12 mouse cellular contexts compared by ENCODE assay signal in the genomic region with DNA sequence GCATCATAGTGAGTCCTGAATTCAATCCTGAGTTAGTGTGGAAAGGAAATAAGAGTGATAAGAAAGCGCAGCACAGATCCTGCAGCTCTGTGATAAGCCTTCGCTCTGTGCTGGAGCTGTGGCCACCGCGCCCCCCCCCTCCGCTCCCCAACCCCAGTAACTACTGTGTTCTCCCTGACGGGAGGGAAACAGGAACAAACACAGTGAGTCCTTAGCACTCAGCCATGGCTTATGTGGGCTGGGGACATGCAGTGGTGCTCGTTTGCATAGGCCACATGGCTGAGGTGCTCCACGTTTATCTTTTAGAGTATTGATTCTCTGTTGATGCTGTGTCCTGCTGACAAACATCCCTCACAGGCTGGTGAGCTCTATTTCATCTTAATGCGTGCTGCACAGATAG. TPM values are rescaled to one million over a fixed set of nuclear protein-coding genes. Genes with fewer than 3 reads are reported as not detected.
A peak's percentile ranks its signal among the peaks of the same experiment; 100 is the strongest.
DNase-seq lines count a peak whose midpoint lies in the region; ATAC-seq and TF ChIP-seq lines count a peak whose summit lies in the region.
"Had no signal": no experiment of that assay in that cellular context is flagged by ENCODE, and none has a peak within 500 bp of the region (broad histone marks: within the 10 kb centered on the region; RNA-seq: fewer than 3 reads in every experiment).

No protein-coding gene starts in this region.

- no peaks in the 10 kb centered on the region for H3K27me3 ChIP-seq in heart, embryonic 15.5 days
- H3K27me3 ChIP-seq in G1E (ENCODE audit: insufficient read depth, low read length), result no peaks in the 10 kb centered on the region
- no peaks in the 10 kb centered on the region for H3K27me3 ChIP-seq in lung, postnatal 0 days (replicated peaks; ENCODE audit: insufficient read depth, low read length)
- H3K27me3 ChIP-seq: midbrain, embryonic 12.5 days had no signal

- intact Hi-C loops in left cerebral cortex, postnatal 4 days (cut with DNase I), result no loop called here

- H3K4me3 ChIP-seq in heart, embryonic 15.5 days, result no peak overlapping the region
- H3K4me3 ChIP-seq in G1E (ENCODE audit: low read depth, low read length), result peak overlapping the region; percentile 38; the same call in 1 of the 2 replicates
- no peak overlapping the region for H3K4me3 ChIP-seq in lung, postnatal 0 days (ENCODE audit: low read depth, low read length)
- H3K4me3 ChIP-seq: midbrain, embryonic 12.5 days had no signal

- peak overlapping the region; percentile 33; the same call in 1 of the 2 replicates for H3K27ac ChIP-seq in heart, embryonic 15.5 days
- no peak overlapping the region for H3K27ac ChIP-seq in lung, postnatal 0 days (ENCODE audit: low read length)
- H3K27ac ChIP-seq: midbrain, embryonic 12.5 days had no signal

- no peaks in the 10 kb centered on the region for H3K9me3 ChIP-seq in heart, embryonic 15.5 days (replicated peaks)
- no peaks in the 10 kb centered on the region for H3K9me3 ChIP-seq in G1E (replicated peaks)
- no peaks in the 10 kb centered on the region for H3K9me3 ChIP-seq in lung, postnatal 0 days (ENCODE audit: low read length)
- H3K9me3 ChIP-seq: midbrain, embryonic 12.5 days had no signal

- no peak overlapping the region for H3K4me2 ChIP-seq in heart, embryonic 15.5 days
- no peak overlapping the region for H3K4me2 ChIP-seq in lung, postnatal 0 days (replicated peaks; ENCODE audit: low read depth, low read length)
- H3K4me2 ChIP-seq: midbrain, embryonic 12.5 days had no signal

- DNase-seq in heart, adult 8-10 months (ENCODE audit: low spot score), result no peak
- DNase-seq in G1E (ENCODE audit: low spot score), result peak; percentile 85
- peak; percentile 31 for DNase-seq in lung, postnatal 0 days (ENCODE audit: low spot score)
- no peak for DNase-seq in left cerebral cortex, postnatal 4 days
- no peak for DNase-seq in layer of hippocampus, postnatal 10 days (ENCODE audit: low spot score in 2 of 2)
- no peak for DNase-seq in neural tube, embryonic 10.5 days (ENCODE audit: extremely low spot score, low spot score)
- DNase-seq: adrenal gland, postnatal 14 days; cerebellum, adult 18-20 months had no signal

- peaks cover 21% of the 10 kb centered on the region for H3K36me3 ChIP-seq in heart, embryonic 15.5 days
- H3K36me3 ChIP-seq in G1E (replicated peaks), result peaks cover 77% of the 10 kb centered on the region
- peaks cover 4% of the 10 kb centered on the region for H3K36me3 ChIP-seq in lung, postnatal 0 days (ENCODE audit: insufficient read depth, low read length)

- H3K4me1 ChIP-seq in heart, embryonic 15.5 days (replicated peaks), result peaks cover 9% of the 10 kb centered on the region
- peaks cover 51% of the 10 kb centered on the region for H3K4me1 ChIP-seq in G1E (ENCODE audit: insufficient read depth, low read depth, low read length)
- no peaks in the 10 kb centered on the region for H3K4me1 ChIP-seq in lung, postnatal 0 days (ENCODE audit: insufficient read depth, low read depth, low read length)
- H3K4me1 ChIP-seq: midbrain, embryonic 12.5 days had no signal

- H3K9ac ChIP-seq in heart, embryonic 15.5 days, result no peak overlapping the region
- no peak overlapping the region for H3K9ac ChIP-seq in lung, postnatal 0 days (replicated peaks; ENCODE audit: low read depth)
- H3K9ac ChIP-seq: midbrain, embryonic 12.5 days had no signal

- peak; percentile 92 for ATAC-seq in heart, embryonic 15.5 days (replicated peaks; ENCODE audit: insufficient number of reproducible peaks, insufficient read depth, low FRiP score, low read depth)
- peak; percentile 99 for ATAC-seq in G1E (ENCODE audit: extremely low read depth, insufficient number of reproducible peaks, low FRiP score, poor library complexity, severe bottlenecking)
- peak; percentile 96 for ATAC-seq in hematopoietic stem cell, adult 5-6 weeks (replicated peaks in 1 of 2; ENCODE audit: insufficient read depth in 1 of 2, low FRiP score in 2 of 2, low TSS enrichment in 1 of 2, low read depth in 1 of 2, poor library complexity in 2 of 2, severe bottlenecking in 2 of 2)
- ATAC-seq in lung, postnatal 0 days, result peak; percentile 79

- no peak for TF ChIP-seq CTCF in G1E (IDR thresholded peaks at IDR 0.05; ENCODE audit: low read depth, low read length)
- TF ChIP-seq CTCF in lung, postnatal 0 days (IDR thresholded peaks at IDR 0.05), result no peak

- WGBS in heart, embryonic 15.5 days, result 27% methylated on average over 9 of the region's 9 CpGs
- WGBS in lung, postnatal 0 days, result 48% methylated on average over 9 of the region's 9 CpGs

- 0 out of 2 replicates have a peak, but pooled peaks have one; percentile 18 for TF ChIP-seq EP300 in lung, postnatal 0 days (IDR thresholded peaks at IDR 0.05)

RNA-seq across cellular contexts. Expression of gene Ryk, which starts 55.4 kb away (rescaled TPM):
- polyA plus RNA-seq in heart, embryonic 15.5 days (2015; fragmentation: Nextera tagmentation; extraction: Ambion mirVana), result 18.7 and 20.3 TPM in 2 replicates
- 10 to 100 TPM; 35.0 to 41.6 (median 36.9) TPM for total RNA-seq in heart, adult 8-10 months (2022)
- total RNA-seq in G1E (2014; fragmentation: Nextera tagmentation) (110 and 117 TPM in 2 replicates), G1E (2017) (80.1 and 86.5 TPM in 2 replicates)
- polyA plus RNA-seq in G1E (2012), result 11.0 and 17.1 TPM in 2 replicates
- 7.3 and 7.5 TPM in 2 replicates for total RNA-seq in hematopoietic stem cell, adult 5-6 weeks (2017)
- 23.2 and 23.9 TPM in 2 replicates for polyA plus RNA-seq in lung, postnatal 0 days (2015; fragmentation: Nextera tagmentation; extraction: Ambion mirVana)
- total RNA-seq in left cerebral cortex, postnatal 4 days (2021), result 10 to 100 TPM; 50.7 to 54.5 TPM
- 10 to 100 TPM; 36.2 to 38.6 TPM for total RNA-seq in layer of hippocampus, postnatal 10 days (2021)
- total RNA-seq: neutrophil, adult 5-6 weeks had no signal

Comparison
In these comparisons a context has a peak if more than half of its experiments do, and no peak if none do; other contexts are left out.
1. DNase-seq: peak in G1E (single experiment) and lung, postnatal 0 days (single experiment); none in heart, adult 8-10 months (single experiment), left cerebral cortex, postnatal 4 days (single experiment), layer of hippocampus, postnatal 10 days (0 of 2) and neural tube, embryonic 10.5 days (single experiment).
2. Peak in every context shown above with its lines, with median percentiles within 50 percentile points of each other: ATAC-seq.